Mouse (Mus musculus) forebrain, embryonic 11.5 days (tissue): ENCODE data around the gene Rhox3f. TPM values are rescaled to one million over a fixed set of nuclear protein-coding genes. Genes with fewer than 3 reads are reported as not detected.

Source experiments
- polyA plus RNA-seq: library from polyadenylated mRNA; unstranded; fragments of >200 nt; fragmentation: Nextera tagmentation; extraction: Ambion mirVana; gene quantifications from 2 replicates; pipeline ENCODE4 v1.2.1, GENCODE M21; 2014

Gene Rhox3f
- polyA plus RNA-seq, 1 experiment from 2014 or later, result not detected

Other genes starting within 250 kb of the Rhox3f start
- not detected in 2 replicates for gene Rhox3a2, start 201.0 kb upstream of the Rhox3f start, polyA plus RNA-seq
- gene Rhox4a2, start 190.1 kb upstream of the Rhox3f start, polyA plus RNA-seq, result 1.1 and 1.2 TPM in 2 replicates
- 0.57 TPM in 1 of 2 replicates, not detected in the other for gene Rhox2b, start 168.9 kb upstream of the Rhox3f start, polyA plus RNA-seq
- not detected in 2 replicates for gene Rhox4b, start 148.5 kb upstream of the Rhox3f start, polyA plus RNA-seq
- 0.49 and 1.0 TPM in 2 replicates for gene Rhox2c, start 127.3 kb upstream of the Rhox3f start, polyA plus RNA-seq
- not detected in 2 replicates for gene Rhox3c, start 122.4 kb upstream of the Rhox3f start, polyA plus RNA-seq
- gene Rhox4c, start 100.7 kb upstream of the Rhox3f start, polyA plus RNA-seq, result not detected in 2 replicates
- not detected in 2 replicates for gene Rhox2d, start 87.6 kb upstream of the Rhox3f start, polyA plus RNA-seq
- gene Rhox4d, start 66.6 kb upstream of the Rhox3f start, polyA plus RNA-seq, result not detected in 2 replicates
- gene Rhox2e, start 50.5 kb upstream of the Rhox3f start, polyA plus RNA-seq, result not detected in 2 replicates
- not detected in 2 replicates for gene Rhox3e, start 39.0 kb upstream of the Rhox3f start, polyA plus RNA-seq
- not detected in 2 replicates for gene Rhox4e, start 23.6 kb upstream of the Rhox3f start, polyA plus RNA-seq
- gene Rhox2f, start 9.6 kb upstream of the Rhox3f start, polyA plus RNA-seq, result not detected in 2 replicates
- not detected in 2 replicates for gene Rhox4f, start 26.7 kb downstream of the Rhox3f start, polyA plus RNA-seq
- not detected in 2 replicates for gene Rhox3g, start 47.6 kb downstream of the Rhox3f start, polyA plus RNA-seq
- not detected in 2 replicates for gene Rhox2g, start 62.5 kb downstream of the Rhox3f start, polyA plus RNA-seq
- not detected in 2 replicates for gene Rhox4g, start 70.3 kb downstream of the Rhox3f start, polyA plus RNA-seq
- gene Rhox3h, start 87.8 kb downstream of the Rhox3f start, polyA plus RNA-seq, result not detected in 2 replicates
- not detected in 2 replicates for gene Rhox2h, start 92.3 kb downstream of the Rhox3f start, polyA plus RNA-seq
- gene Rhox5, start 223.8 kb downstream of the Rhox3f start, polyA plus RNA-seq, result 0.53 and 1.1 TPM in 2 replicates
- gene Rhox6, start 245.9 kb downstream of the Rhox3f start, polyA plus RNA-seq, result not detected in 2 replicates